Mouse (Mus musculus): ENCODE measurements around the gene Lat.
"Not testable (repeated sequence)": the region's sequence is repeated elsewhere in the genome, so short reads cannot be mapped to it uniquely, and the experiment has no call there.

Lat gene

GRCm38 (mm10) chr7:126335556-126335955 is 33.8 kb downstream of the Lat start:
- DNase-seq (ENCODE audit: low read depth, low spot score): no peak

DNA sequence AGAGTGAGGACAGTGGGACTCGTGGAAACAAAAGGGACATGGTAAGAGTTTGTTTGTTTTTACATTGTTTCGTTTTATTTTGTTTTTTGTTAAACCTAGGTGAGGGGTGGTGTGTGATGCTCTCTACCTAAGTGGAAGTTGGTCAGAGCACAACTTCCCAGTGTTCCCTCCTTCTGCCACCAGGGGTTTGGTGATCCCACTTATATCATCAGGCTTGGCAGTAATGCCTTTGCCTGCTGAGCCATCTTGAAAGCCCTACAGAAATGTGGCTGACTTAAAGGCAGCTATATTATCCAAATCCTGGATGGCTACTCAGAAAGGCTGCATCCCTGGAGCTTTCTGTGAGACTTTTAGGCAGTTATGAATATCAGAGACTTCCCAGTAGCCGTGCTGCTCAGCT is 36.7 kb downstream of the Lat start:
- no peak for DNase-seq (ENCODE audit: low read depth, low spot score)

DNA sequence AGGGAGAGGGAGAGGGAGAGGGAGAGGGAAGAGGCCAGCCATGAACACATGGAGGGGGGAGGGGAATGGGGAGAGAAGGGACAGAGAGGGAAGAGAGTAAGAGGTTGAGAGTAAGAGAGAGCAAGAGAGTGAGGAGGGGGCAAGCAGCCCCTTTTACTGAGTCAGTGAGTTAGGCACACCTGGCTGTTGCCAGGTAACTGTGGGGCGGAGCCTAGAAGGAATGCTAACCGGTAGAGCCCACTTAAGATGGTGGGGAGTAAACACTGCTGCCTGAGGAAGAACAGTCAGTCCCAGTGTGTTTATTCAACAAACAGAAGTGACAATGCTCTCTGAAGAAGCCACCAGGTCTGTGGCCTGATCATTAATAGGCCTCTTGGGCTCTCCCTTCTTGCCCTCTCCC is 38.7 kb downstream of the Lat start:
- no peak for DNase-seq (ENCODE audit: low read depth, low spot score)

DNA sequence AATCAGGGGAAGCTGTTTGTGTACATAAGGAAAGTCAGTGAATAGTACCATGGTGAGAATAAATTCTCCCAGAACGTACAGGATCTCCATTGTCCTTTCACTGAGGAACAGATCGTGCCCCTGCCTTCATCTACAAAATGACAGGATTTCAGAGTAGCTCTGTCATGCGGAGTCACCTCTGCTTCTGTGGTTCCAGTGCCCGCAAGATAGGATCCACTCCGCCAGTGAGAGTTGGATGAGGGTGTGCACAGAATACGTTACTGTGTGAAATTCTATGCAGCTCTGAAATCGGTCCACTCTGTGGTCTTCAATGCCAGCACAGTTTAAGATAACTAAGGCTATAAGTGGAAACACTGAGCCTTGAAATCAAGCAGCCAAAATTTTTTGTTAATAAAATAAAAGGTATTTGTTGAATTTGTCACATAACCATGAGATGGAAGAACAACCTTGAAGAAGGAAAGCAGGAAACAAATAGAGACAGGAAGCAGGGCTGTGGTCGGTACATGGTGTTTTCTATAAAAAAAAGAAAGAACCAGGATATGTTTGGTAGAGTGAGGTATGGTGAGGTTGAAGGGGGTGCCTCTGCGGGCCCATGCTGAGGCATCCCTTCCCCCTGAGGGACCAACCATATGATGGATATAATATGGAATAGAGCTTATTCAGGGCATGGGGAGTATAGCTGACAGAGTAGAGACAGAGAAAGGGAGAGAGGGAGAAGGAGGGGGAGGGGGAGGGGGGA is 39.3 kb downstream of the Lat start:
- DNase-seq (ENCODE audit: low read depth, low spot score): no peak

- DNase-seq (ENCODE audit: low read depth, low spot score): not testable (repeated sequence)
Measured at GRCm38 (mm10) chr7:126328848-126329247, 40.5 kb downstream of the Lat start.

GRCm38 (mm10) chr7:126325576-126326273 is 43.6 kb downstream of the Lat start:
- DNase-seq (ENCODE audit: low read depth, low spot score): not testable (repeated sequence)

GRCm38 (mm10) chr7:126324791-126325190 is 44.6 kb downstream of the Lat start:
- DNase-seq (ENCODE audit: low read depth, low spot score): no peak

DNA sequence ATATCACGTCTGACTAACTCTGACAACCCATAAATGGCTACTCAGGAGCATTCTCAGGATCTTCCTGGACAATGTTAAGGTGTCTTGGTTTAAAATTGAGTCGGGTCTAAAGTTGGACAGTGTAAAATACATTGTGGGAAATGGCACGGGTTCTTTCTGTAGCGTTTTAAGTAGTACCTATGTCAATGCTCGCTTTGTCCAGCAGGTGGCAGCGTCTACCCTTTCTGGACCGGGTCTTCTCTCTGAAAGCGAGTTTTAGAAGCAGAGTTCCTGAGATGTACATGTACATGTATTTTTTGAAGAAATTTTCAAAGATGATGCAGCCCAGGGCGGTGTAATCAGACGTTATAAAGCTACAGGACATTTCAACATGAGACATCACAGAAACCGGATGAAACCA is 45.6 kb downstream of the Lat start:
- peak; percentile 47 for DNase-seq (ENCODE audit: low read depth, low spot score)

- DNase-seq (ENCODE audit: low read depth, low spot score): no peak
Measured at GRCm38 (mm10) chr7:126314273-126314672, 55.1 kb downstream of the Lat start.

Measured in c-Kit-negative CD71-positive TER-119-positive erythroid progenitor cells, embryonic 14.5 days (primary cell).